Mouse (Mus musculus): ENCODE data around the gene Nckap5.

DNA sequence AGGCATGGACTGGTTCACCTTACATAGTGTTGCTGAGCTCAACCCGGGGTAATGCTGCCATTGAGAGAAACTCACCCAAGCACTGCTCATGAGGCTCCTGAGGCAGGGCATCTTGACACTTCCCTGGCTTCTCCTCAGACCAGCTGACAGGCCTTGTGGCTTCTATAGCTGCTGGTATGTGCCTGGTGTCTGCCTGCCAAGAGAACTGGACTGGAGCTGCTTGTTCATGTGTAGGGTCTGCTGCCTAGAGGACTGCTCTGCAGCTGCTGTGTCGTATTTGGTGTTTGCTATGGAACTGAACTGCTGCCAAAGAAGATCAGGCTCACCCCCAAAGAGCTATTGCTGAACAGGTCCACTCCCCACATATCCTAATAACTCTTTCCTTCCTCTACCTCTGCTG is 327.9 kb downstream of the Nckap5 start:
- TF ChIP-seq CTCF (conservative IDR thresholded peaks at IDR 0.05 in 1 of 2, IDR thresholded peaks at IDR 0.05 in 1 of 2; ENCODE audit: low read depth in 2 of 2, low read length in 2 of 2) (no peak), NELFE (IDR thresholded peaks at IDR 0.05; ENCODE audit: low read depth, low read length) (no peak), GABPA (IDR thresholded peaks at IDR 0.05; ENCODE audit: insufficient replicate concordance, low read depth, low read length) (no peak), JUN (IDR thresholded peaks at IDR 0.05; ENCODE audit: insufficient read depth, low read depth, low read length) (no peak), CHD1 (IDR thresholded peaks at IDR 0.05; ENCODE audit: low read depth, low read length) (no peak), ELF1 (IDR thresholded peaks at IDR 0.05; ENCODE audit: low read depth, low read length) (no peak), BHLHE40 (IDR thresholded peaks at IDR 0.05; ENCODE audit: low read depth, low read length) (no peak), TCF12 (IDR thresholded peaks at IDR 0.05; ENCODE audit: low read depth, low read length) (no peak), MYC (IDR thresholded peaks at IDR 0.05; ENCODE audit: low read depth, low read length) (no peak), ETS1 (conservative IDR thresholded peaks at IDR 0.05; ENCODE audit: low read depth, low read length) (no peak), POLR2AphosphoS2 (IDR thresholded peaks at IDR 0.05; ENCODE audit: low read depth, low read length) (no peak), POLR2A (IDR thresholded peaks at IDR 0.05; ENCODE audit: low read depth, low read length) (no peak)
